Mouse (Mus musculus): ENCODE results near the gene Actr3. TPM values are rescaled to one million over a fixed set of nuclear protein-coding genes. Genes with fewer than 3 reads are reported as not detected.

Actr3 gene
- polyA plus RNA-seq (2014; fragmentation: Nextera tagmentation; extraction: Ambion mirVana): 183 and 275 TPM in 2 replicates

- no peaks in the 10 kb centered on the region for H3K9me3 ChIP-seq (ENCODE audit: control insufficient read depth, low read length)
- H3K36me3 ChIP-seq (ENCODE audit: control insufficient read depth, insufficient read depth, low read length): no peaks in the 10 kb centered on the region
- no peaks in the 10 kb centered on the region; the same call in 1 of the 2 replicates for H3K27me3 ChIP-seq (ENCODE audit: control insufficient read depth, insufficient read depth, low read length)
- peak within 1 kb of the TSS; percentile 83 for H3K4me3 ChIP-seq (ENCODE audit: low read length)
- H3K9ac ChIP-seq (ENCODE audit: low read depth, low read length): peak within 1 kb of the TSS; percentile 82
- WGBS: under 1% methylated on average over 44 of the region's 59 CpGs
- peak; percentile 97 for ATAC-seq (ENCODE audit: low FRiP score, low TSS enrichment)
- H3K4me2 ChIP-seq (replicated peaks; ENCODE audit: low read depth, low read length): peak within 1 kb of the TSS; percentile 58
- peaks cover 11% of the 10 kb centered on the region for H3K4me1 ChIP-seq (ENCODE audit: control insufficient read depth, insufficient read depth, low read length)
- H3K27ac ChIP-seq (ENCODE audit: low read depth, low read length): peak within 1 kb of the TSS; percentile 97
These were observed at the start of gene Actr3 for GRCm38 (mm10) chr1:125435369-125436135. TSS of gene Actr3 (minus strand) at chr1:125435727.

GRCm38 (mm10) chr1:125482459-125483287 is 47.1 kb upstream of the Actr3 start:
- Histone ChIP-seq H3K9me3 (ENCODE audit: control insufficient read depth, low read length) (no peaks in the 10 kb centered on the region), H3K36me3 (ENCODE audit: control insufficient read depth, insufficient read depth, low read length) (no peaks in the 10 kb centered on the region), H3K4me3 (ENCODE audit: low read length) (no peak overlapping the region), H3K4me1 (ENCODE audit: control insufficient read depth, insufficient read depth, low read length) (no peaks in the 10 kb centered on the region), H3K4me2 (replicated peaks; ENCODE audit: low read depth, low read length) (no peak overlapping the region), H3K9ac (ENCODE audit: low read depth, low read length) (no peak overlapping the region), H3K27me3 (ENCODE audit: control insufficient read depth, insufficient read depth, low read length) (no peaks in the 10 kb centered on the region), H3K27ac (ENCODE audit: low read depth, low read length) (no peak overlapping the region)
- 68% methylated on average over 10 of the region's 10 CpGs for WGBS
- ATAC-seq (ENCODE audit: low FRiP score, low TSS enrichment): peak; percentile 68; the same call in 1 of the 2 replicates

GRCm38 (mm10) chr1:125481842-125482241 is 46.3 kb upstream of the Actr3 start:
- Histone ChIP-seq H3K36me3 (ENCODE audit: control insufficient read depth, insufficient read depth, low read length) (no peaks in the 10 kb centered on the region), H3K9ac (ENCODE audit: low read depth, low read length) (no peak overlapping the region), H3K4me2 (replicated peaks; ENCODE audit: low read depth, low read length) (no peak overlapping the region), H3K27ac (ENCODE audit: low read depth, low read length) (no peak overlapping the region), H3K27me3 (ENCODE audit: control insufficient read depth, insufficient read depth, low read length) (no peaks in the 10 kb centered on the region), H3K4me1 (ENCODE audit: control insufficient read depth, insufficient read depth, low read length) (0 out of 2 replicates have a peak, but pooled peaks cover 4% of the 10 kb centered on the region), H3K4me3 (ENCODE audit: low read length) (no peak overlapping the region), H3K9me3 (ENCODE audit: control insufficient read depth, low read length) (no peaks in the 10 kb centered on the region)
- ATAC-seq (ENCODE audit: low FRiP score, low TSS enrichment): no peak

DNA sequence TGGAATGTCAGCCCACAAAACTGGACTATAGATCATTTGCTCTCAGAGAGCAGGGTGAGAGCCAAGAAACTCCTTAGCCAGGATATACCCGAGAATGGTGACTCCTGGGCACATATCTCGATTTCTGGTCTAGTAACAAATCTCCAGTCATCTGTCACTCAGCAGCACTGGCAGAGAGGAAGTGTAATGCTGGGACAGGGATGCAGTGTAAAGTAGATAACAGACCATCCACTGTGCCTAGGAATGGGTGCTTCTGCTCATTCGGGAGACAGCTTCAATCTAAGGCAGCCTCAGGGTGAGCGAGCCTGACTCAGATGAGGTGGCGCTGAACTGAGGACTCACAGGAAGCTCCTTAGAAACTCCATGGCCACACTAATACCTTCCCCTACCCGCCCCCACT is 43.1 kb upstream of the Actr3 start:
- ATAC-seq (ENCODE audit: low FRiP score, low TSS enrichment): no peak
- no peaks in the 10 kb centered on the region for H3K27me3 ChIP-seq (ENCODE audit: control insufficient read depth, insufficient read depth, low read length)
- no peak overlapping the region for H3K4me2 ChIP-seq (replicated peaks; ENCODE audit: low read depth, low read length)
- H3K9ac ChIP-seq (ENCODE audit: low read depth, low read length): no peak overlapping the region
- H3K4me3 ChIP-seq (ENCODE audit: low read length): no peak overlapping the region
- H3K9me3 ChIP-seq (ENCODE audit: control insufficient read depth, low read length): no peaks in the 10 kb centered on the region
- WGBS: 79% methylated on average over 6 of the region's 6 CpGs
- H3K27ac ChIP-seq (ENCODE audit: low read depth, low read length): no peak overlapping the region
- no peaks in the 10 kb centered on the region for H3K36me3 ChIP-seq (ENCODE audit: control insufficient read depth, insufficient read depth, low read length)
- H3K4me1 ChIP-seq (ENCODE audit: control insufficient read depth, insufficient read depth, low read length): 0 out of 2 replicates have a peak, but pooled peaks cover 4% of the 10 kb centered on the region

GRCm38 (mm10) chr1:125475961-125476682 is 40.6 kb upstream of the Actr3 start:
- H3K4me3 ChIP-seq (ENCODE audit: low read length): no peak overlapping the region
- H3K4me1 ChIP-seq (ENCODE audit: control insufficient read depth, insufficient read depth, low read length): 0 out of 2 replicates have a peak, but pooled peaks cover 4% of the 10 kb centered on the region
- H3K9ac ChIP-seq (ENCODE audit: low read depth, low read length): no peak overlapping the region
- H3K27ac ChIP-seq (ENCODE audit: low read depth, low read length): no peak overlapping the region
- ATAC-seq (ENCODE audit: low FRiP score, low TSS enrichment): no peak
- no peaks in the 10 kb centered on the region for H3K9me3 ChIP-seq (ENCODE audit: control insufficient read depth, low read length)
- no peaks in the 10 kb centered on the region for H3K36me3 ChIP-seq (ENCODE audit: control insufficient read depth, insufficient read depth, low read length)
- no peaks in the 10 kb centered on the region for H3K27me3 ChIP-seq (ENCODE audit: control insufficient read depth, insufficient read depth, low read length)
- WGBS: 56% methylated on average over 6 of the region's 6 CpGs
- no peak overlapping the region for H3K4me2 ChIP-seq (replicated peaks; ENCODE audit: low read depth, low read length)

- Histone ChIP-seq H3K36me3 (ENCODE audit: control insufficient read depth, insufficient read depth, low read length) (no peaks in the 10 kb centered on the region), H3K27me3 (ENCODE audit: control insufficient read depth, insufficient read depth, low read length) (no peaks in the 10 kb centered on the region), H3K9ac (ENCODE audit: low read depth, low read length) (no peak overlapping the region), H3K4me3 (ENCODE audit: low read length) (no peak overlapping the region), H3K4me1 (ENCODE audit: control insufficient read depth, insufficient read depth, low read length) (0 out of 2 replicates have a peak, but pooled peaks cover 4% of the 10 kb centered on the region), H3K9me3 (ENCODE audit: control insufficient read depth, low read length) (no peaks in the 10 kb centered on the region), H3K4me2 (replicated peaks; ENCODE audit: low read depth, low read length) (no peak overlapping the region), H3K27ac (ENCODE audit: low read depth, low read length) (no peak overlapping the region)
- ATAC-seq (ENCODE audit: low FRiP score, low TSS enrichment): no peak
- 91% methylated on average over 3 of the region's 3 CpGs for WGBS
These were observed 38.3 kb upstream of the Actr3 start for GRCm38 (mm10) chr1:125473866-125474265.

- ATAC-seq (ENCODE audit: low FRiP score, low TSS enrichment): no peak
- H3K27me3 ChIP-seq (ENCODE audit: control insufficient read depth, insufficient read depth, low read length): no peaks in the 10 kb centered on the region
- H3K9me3 ChIP-seq (ENCODE audit: control insufficient read depth, low read length): no peaks in the 10 kb centered on the region
- H3K36me3 ChIP-seq (ENCODE audit: control insufficient read depth, insufficient read depth, low read length): no peaks in the 10 kb centered on the region
- 83% methylated on average over 4 of the region's 4 CpGs for WGBS
- no peak overlapping the region for H3K4me3 ChIP-seq (ENCODE audit: low read length)
- no peak overlapping the region for H3K27ac ChIP-seq (ENCODE audit: low read depth, low read length)
- no peak overlapping the region for H3K9ac ChIP-seq (ENCODE audit: low read depth, low read length)
- H3K4me1 ChIP-seq (ENCODE audit: control insufficient read depth, insufficient read depth, low read length): 0 out of 2 replicates have a peak, but pooled peaks cover 4% of the 10 kb centered on the region
- H3K4me2 ChIP-seq (replicated peaks; ENCODE audit: low read depth, low read length): no peak overlapping the region
These were observed 37.7 kb upstream of the Actr3 start for GRCm38 (mm10) chr1:125473126-125473666.

GRCm38 (mm10) chr1:125470805-125471648 is 35.5 kb upstream of the Actr3 start:
- WGBS: 82% methylated on average over 4 of the region's 4 CpGs
- Histone ChIP-seq H3K4me1 (ENCODE audit: control insufficient read depth, insufficient read depth, low read length) (no peaks in the 10 kb centered on the region), H3K4me2 (replicated peaks; ENCODE audit: low read depth, low read length) (no peak overlapping the region)

More at GRCm38 (mm10) chr1:125470805-125471648, 35.5 kb upstream of the Actr3 start:
- no peak overlapping the region for H3K9ac ChIP-seq (ENCODE audit: low read depth, low read length)
- H3K9me3 ChIP-seq (ENCODE audit: control insufficient read depth, low read length): no peaks in the 10 kb centered on the region
- no peaks in the 10 kb centered on the region for H3K27me3 ChIP-seq (ENCODE audit: control insufficient read depth, insufficient read depth, low read length)
- no peak for ATAC-seq (ENCODE audit: low FRiP score, low TSS enrichment)
- no peak overlapping the region for H3K4me3 ChIP-seq (ENCODE audit: low read length)
- H3K27ac ChIP-seq (ENCODE audit: low read depth, low read length): no peak overlapping the region
- H3K36me3 ChIP-seq (ENCODE audit: control insufficient read depth, insufficient read depth, low read length): no peaks in the 10 kb centered on the region

All from kidney, embryonic 14.5 days (tissue).